Mouse (Mus musculus): ENCODE data around the gene Bcl2a1d. TPM values are rescaled to one million over a fixed set of nuclear protein-coding genes. Genes with fewer than 3 reads are reported as not detected.
"Not testable (repeated sequence)": the region's sequence is repeated elsewhere in the genome, so short reads cannot be mapped to it uniquely, and the experiment has no call there.

Bcl2a1d gene
- not detected in 2 replicates for polyA plus RNA-seq (2016; fragmentation: Nextera tagmentation; extraction: Ambion mirVana)

- H3K36me3 ChIP-seq; H3K4me1 ChIP-seq; H3K27ac ChIP-seq; H3K27me3 ChIP-seq (ENCODE audit: low read depth, poor library complexity, severe bottlenecking); H3K9me3 ChIP-seq (replicated peaks); DNase-seq (ENCODE audit: low spot score); H3K4me3 ChIP-seq: not testable (repeated sequence)
- 88% methylated on average over 5 of the region's 5 CpGs for WGBS
Measured at GRCm38 (mm10) chr9:88731728-88732127, at the start of gene Bcl2a1d. Gene Bcl2a1d (minus strand): TSS chr9:88731914.

GRCm38 (mm10) chr9:88770239-88770638, 38.5 kb upstream of the Bcl2a1d start:
- not testable (repeated sequence) for H3K4me3 ChIP-seq; H3K27ac ChIP-seq; DNase-seq (ENCODE audit: low spot score); H3K36me3 ChIP-seq; H3K27me3 ChIP-seq (ENCODE audit: low read depth, poor library complexity, severe bottlenecking); H3K9me3 ChIP-seq (replicated peaks); H3K4me1 ChIP-seq
- 92% methylated on average over 3 of the region's 6 CpGs for WGBS

GRCm38 (mm10) chr9:88769470-88769869, 37.8 kb upstream of the Bcl2a1d start:
- 83% methylated on average over 5 of the region's 5 CpGs for WGBS
- DNase-seq (ENCODE audit: low spot score); H3K27me3 ChIP-seq (ENCODE audit: low read depth, poor library complexity, severe bottlenecking): not testable (repeated sequence)

GRCm38 (mm10) chr9:88746687-88747086, 15.0 kb upstream of the Bcl2a1d start:
- not testable (repeated sequence) for DNase-seq (ENCODE audit: low spot score); H3K36me3 ChIP-seq
- WGBS: no CpG with 5 or more reads among the region's 2 CpGs

More at GRCm38 (mm10) chr9:88769470-88769869, 37.8 kb upstream of the Bcl2a1d start:
- H3K36me3 ChIP-seq; H3K4me3 ChIP-seq; H3K4me1 ChIP-seq; H3K27ac ChIP-seq; H3K9me3 ChIP-seq (replicated peaks): not testable (repeated sequence)

GRCm38 (mm10) chr9:88746046-88746445, 14.3 kb upstream of the Bcl2a1d start:
- H3K36me3 ChIP-seq; H3K4me3 ChIP-seq; H3K27me3 ChIP-seq (ENCODE audit: low read depth, poor library complexity, severe bottlenecking); H3K9me3 ChIP-seq (replicated peaks); DNase-seq (ENCODE audit: low spot score); H3K4me1 ChIP-seq; H3K27ac ChIP-seq: not testable (repeated sequence)
- 71% methylated on average over 1 of the region's 2 CpGs for WGBS

More at GRCm38 (mm10) chr9:88746687-88747086, 15.0 kb upstream of the Bcl2a1d start:
- H3K27ac ChIP-seq; H3K9me3 ChIP-seq (replicated peaks); H3K27me3 ChIP-seq (ENCODE audit: low read depth, poor library complexity, severe bottlenecking); H3K4me1 ChIP-seq; H3K4me3 ChIP-seq: not testable (repeated sequence)

GRCm38 (mm10) chr9:88735289-88735688, 3.6 kb upstream of the Bcl2a1d start:
- H3K36me3 ChIP-seq; H3K9me3 ChIP-seq (replicated peaks); H3K27me3 ChIP-seq (ENCODE audit: low read depth, poor library complexity, severe bottlenecking); H3K27ac ChIP-seq; DNase-seq (ENCODE audit: low spot score); H3K4me1 ChIP-seq; H3K4me3 ChIP-seq: not testable (repeated sequence)

- 81% methylated on average over 1 of the region's 1 CpGs for WGBS
- not testable (repeated sequence) for H3K4me3 ChIP-seq; H3K36me3 ChIP-seq; H3K27me3 ChIP-seq (ENCODE audit: low read depth, poor library complexity, severe bottlenecking); H3K27ac ChIP-seq; H3K4me1 ChIP-seq; DNase-seq (ENCODE audit: low spot score); H3K9me3 ChIP-seq (replicated peaks)
Measured at GRCm38 (mm10) chr9:88733182-88733581, 1.5 kb upstream of the Bcl2a1d start.

GRCm38 (mm10) chr9:88732334-88732733, 620 bp upstream of the Bcl2a1d start:
- not testable (repeated sequence) for DNase-seq (ENCODE audit: low spot score); H3K4me1 ChIP-seq; H3K36me3 ChIP-seq; H3K27me3 ChIP-seq (ENCODE audit: low read depth, poor library complexity, severe bottlenecking); H3K4me3 ChIP-seq; H3K27ac ChIP-seq; H3K9me3 ChIP-seq (replicated peaks)
- 96% methylated on average over 2 of the region's 3 CpGs for WGBS

GRCm38 (mm10) chr9:88728311-88728710, 3.4 kb downstream of the Bcl2a1d start:
- not testable (repeated sequence) for H3K9me3 ChIP-seq (replicated peaks); H3K27ac ChIP-seq; H3K4me1 ChIP-seq; DNase-seq (ENCODE audit: low spot score); H3K27me3 ChIP-seq (ENCODE audit: low read depth, poor library complexity, severe bottlenecking); H3K36me3 ChIP-seq; H3K4me3 ChIP-seq

- H3K27me3 ChIP-seq (ENCODE audit: low read depth, poor library complexity, severe bottlenecking); H3K4me3 ChIP-seq; DNase-seq (ENCODE audit: low spot score): not testable (repeated sequence)
Measured at GRCm38 (mm10) chr9:88721628-88722027, 10.1 kb downstream of the Bcl2a1d start.

GRCm38 (mm10) chr9:88719989-88720537, 11.7 kb downstream of the Bcl2a1d start, which contains the start of gene Mthfsl:
Gene Mthfsl (minus strand): TSS chr9:88720296.
- H3K4me1 ChIP-seq; H3K36me3 ChIP-seq; H3K27me3 ChIP-seq (ENCODE audit: low read depth, poor library complexity, severe bottlenecking); DNase-seq (ENCODE audit: low spot score); H3K9me3 ChIP-seq (replicated peaks): not testable (repeated sequence)
- 37% methylated on average over 11 of the region's 12 CpGs for WGBS
- peak within 1 kb of the TSS; percentile 39 for H3K4me3 ChIP-seq
- H3K27ac ChIP-seq: peak within 1 kb of the TSS; percentile 77; the same call in 1 of the 2 replicates

More at GRCm38 (mm10) chr9:88721628-88722027, 10.1 kb downstream of the Bcl2a1d start:
- not testable (repeated sequence) for H3K27ac ChIP-seq; H3K9me3 ChIP-seq (replicated peaks); H3K36me3 ChIP-seq; H3K4me1 ChIP-seq

- H3K4me3 ChIP-seq: peak overlapping the region; percentile 39
- 18% methylated on average over 10 of the region's 46 CpGs for WGBS
- H3K9me3 ChIP-seq (replicated peaks); H3K4me1 ChIP-seq; H3K27me3 ChIP-seq (ENCODE audit: low read depth, poor library complexity, severe bottlenecking); H3K36me3 ChIP-seq; DNase-seq (ENCODE audit: low spot score): not testable (repeated sequence)
- H3K27ac ChIP-seq: peak overlapping the region; percentile 77; the same call in 1 of the 2 replicates
Measured at GRCm38 (mm10) chr9:88719073-88719921, 12.4 kb downstream of the Bcl2a1d start.

- not testable (repeated sequence) for H3K9me3 ChIP-seq (replicated peaks); DNase-seq (ENCODE audit: low spot score); H3K36me3 ChIP-seq; H3K4me3 ChIP-seq; H3K27me3 ChIP-seq (ENCODE audit: low read depth, poor library complexity, severe bottlenecking); H3K4me1 ChIP-seq; H3K27ac ChIP-seq
- WGBS: 85% methylated on average over 5 of the region's 5 CpGs
Measured at GRCm38 (mm10) chr9:88718593-88718992, 13.1 kb downstream of the Bcl2a1d start.

Measured in limb, embryonic 10.5 days (tissue).